Comparison of ENCODE assay signal across 25 mouse cellular contexts in genomic region chr7:72275513-72275912, GRCm38 (mm10). TPM values are rescaled to one million over a fixed set of nuclear protein-coding genes. Genes with fewer than 3 reads are reported as not detected.
DNase-seq lines count a peak whose midpoint lies in the region; ATAC-seq and TF ChIP-seq lines count a peak whose summit lies in the region.
"Had no signal": no experiment of that assay in that cellular context is flagged by ENCODE, and none has a peak within 500 bp of the region (broad histone marks: within the 10 kb centered on the region; RNA-seq: fewer than 3 reads in every experiment).

No protein-coding gene starts in this region.

- peak; percentile 6 to 59 for DNase-seq in spleen, adult 2 months (ENCODE audit: low read depth in 1 of 2, low spot score in 2 of 2)
- DNase-seq in spleen, adult 18-20 months, result no peak
- peak; percentile 58 to 65 for DNase-seq in B cell, adult 2 months
- peak; percentile 60 for DNase-seq in T-cell, adult 2 months (ENCODE audit: low spot score)
- DNase-seq in naive thymus-derived CD4-positive, alpha-beta T cell, adult 2 months (ENCODE audit: low read depth), result peak; percentile 64
- DNase-seq in frontal cortex, adult 2 months (ENCODE audit: extremely low spot score in 1 of 2, low spot score in 1 of 2), result no peak
- no peak for DNase-seq in kidney, adult 18-20 months
- DNase-seq: adrenal gland, postnatal 25 days; cerebellum, adult 11-12 months; cerebellum, postnatal 14 days; heart, postnatal 10 days; lung, postnatal 10 days; midbrain, embryonic 14.5 days; retina, postnatal 1 day; right cerebral cortex, postnatal 4 days had no signal

- ATAC-seq in intestine, postnatal 0 days, result no peak
- ATAC-seq: forebrain, embryonic 15.5 days; intestine, embryonic 16.5 days had no signal

- WGBS in spleen, adult 2 months, result 17% methylated on average over 5 of the region's 5 CpGs
- WGBS in intestine, postnatal 0 days, result 80% methylated on average over 5 of the region's 5 CpGs

- TF ChIP-seq CTCF in spleen, adult 2 months (IDR thresholded peaks at IDR 0.05; ENCODE audit: extremely low read depth, insufficient read depth, insufficient read length, insufficient replicate concordance), result no peak
- no peak for TF ChIP-seq CTCF in intestine, postnatal 0 days (IDR thresholded peaks at IDR 0.05; ENCODE audit: low read depth)

- no peaks in the 10 kb centered on the region for H3K27me3 ChIP-seq in spleen, adult 2 months (ENCODE audit: control insufficient read depth, insufficient read depth, low read length)
- H3K27me3 ChIP-seq in intestine, postnatal 0 days (replicated peaks; ENCODE audit: control insufficient read depth, insufficient read depth, low read length), result no peaks in the 10 kb centered on the region
- H3K27me3 ChIP-seq: forebrain, embryonic 15.5 days; hindbrain, embryonic 12.5 days; limb, embryonic 13.5 days; megakaryocyte, embryonic 14.5 days had no signal

- no peak overlapping the region for H3K4me3 ChIP-seq in spleen, adult 2 months (ENCODE audit: extremely low read depth, insufficient read depth, insufficient read length)
- no peak overlapping the region for H3K4me3 ChIP-seq in intestine, postnatal 0 days (ENCODE audit: low read depth, low read length)
- H3K4me3 ChIP-seq: forebrain, embryonic 15.5 days; hindbrain, embryonic 12.5 days; limb, embryonic 13.5 days; megakaryocyte, embryonic 14.5 days had no signal

- H3K4me2 ChIP-seq in intestine, postnatal 0 days (replicated peaks; ENCODE audit: low read depth), result no peak overlapping the region
- H3K4me2 ChIP-seq: forebrain, embryonic 15.5 days; heart, embryonic 11.5 days; hindbrain, embryonic 12.5 days; limb, embryonic 13.5 days had no signal

- no peaks in the 10 kb centered on the region for H3K36me3 ChIP-seq in spleen, adult 2 months (ENCODE audit: control insufficient read depth, insufficient read depth, low read length)
- no peaks in the 10 kb centered on the region for H3K36me3 ChIP-seq in intestine, postnatal 0 days (ENCODE audit: control insufficient read depth, insufficient read depth)
- H3K36me3 ChIP-seq: forebrain, embryonic 15.5 days; G1E; hindbrain, embryonic 12.5 days; limb, embryonic 13.5 days had no signal

- TF ChIP-seq POLR2A in spleen, adult 2 months (IDR thresholded peaks at IDR 0.05; ENCODE audit: low read depth, low read length), result no peak

- peak overlapping the region; percentile 77 for H3K27ac ChIP-seq in spleen, adult 2 months (ENCODE audit: insufficient read depth, low read length)
- H3K27ac ChIP-seq in intestine, postnatal 0 days (ENCODE audit: low read depth, low read length), result no peak overlapping the region
- H3K27ac ChIP-seq: forebrain, embryonic 15.5 days; hindbrain, embryonic 12.5 days; kidney, postnatal 0 days; limb, embryonic 13.5 days; liver, embryonic 14.5 days had no signal

- peaks cover 10% of the 10 kb centered on the region for H3K4me1 ChIP-seq in spleen, adult 2 months (ENCODE audit: control insufficient read depth, insufficient read depth, insufficient read length)
- H3K4me1 ChIP-seq in intestine, postnatal 0 days (replicated peaks; ENCODE audit: control insufficient read depth, insufficient read depth, low read length), result no peaks in the 10 kb centered on the region
- H3K4me1 ChIP-seq: forebrain, embryonic 15.5 days; hindbrain, embryonic 12.5 days; limb, embryonic 13.5 days had no signal

- no peak overlapping the region for H3K9ac ChIP-seq in intestine, postnatal 0 days (ENCODE audit: low read depth, low read length)
- H3K9ac ChIP-seq: forebrain, embryonic 15.5 days; hindbrain, embryonic 12.5 days; limb, embryonic 13.5 days; liver, embryonic 14.5 days had no signal

- H3K9me3 ChIP-seq in intestine, postnatal 0 days (ENCODE audit: control insufficient read depth), result no peaks in the 10 kb centered on the region
- H3K9me3 ChIP-seq: forebrain, embryonic 15.5 days; hindbrain, embryonic 12.5 days; limb, embryonic 13.5 days; megakaryocyte, embryonic 14.5 days had no signal

RNA-seq across cellular contexts. Expression of gene Mctp2, which starts 30.9 kb away (rescaled TPM):
- polyA plus RNA-seq in spleen, adult 2 months (2012; rRNA removed), result 3.4 and 4.4 TPM in 2 replicates
- 0.85 and 0.89 TPM in 2 replicates for polyA plus RNA-seq in intestine, postnatal 0 days (2015; fragmentation: Nextera tagmentation; extraction: Ambion mirVana)
- 0.78 and 1.1 TPM in 2 replicates for polyA plus RNA-seq in frontal cortex, adult 2 months (2012; rRNA removed)
- polyA plus RNA-seq: G1E had no signal

Comparison
In these comparisons a context has a peak if more than half of its experiments do, and no peak if none do; other contexts are left out.
1. DNase-seq: peak in spleen, adult 2 months (2 of 2), B cell, adult 2 months (2 of 2), T-cell, adult 2 months (single experiment) and naive thymus-derived CD4-positive, alpha-beta T cell, adult 2 months (single experiment); none in spleen, adult 18-20 months (0 of 2), frontal cortex, adult 2 months (0 of 2) and kidney, adult 18-20 months (single experiment).